Mouse (Mus musculus) neutrophil, adult 5-6 weeks (primary cell): ENCODE data around the gene Hsd3b4. TPM values are rescaled to one million over a fixed set of nuclear protein-coding genes. Genes with fewer than 3 reads are reported as not detected.

Experiments
- total RNA-seq: library from RNA; stranded (forward); fragments of 200-1000 nt; gene quantifications from 2 replicates; pipeline ENCODE4 v1.2.3, GENCODE M21; 2017

The Hsd3b4 gene
- total RNA-seq, 1 experiment from 2014 or later, result not detected

Other genes starting within 250 kb of the Hsd3b4 start
- gene Hmgcs2, start 230.1 kb downstream of the Hsd3b4 start, total RNA-seq, result not detected in 2 replicates
- 42.2 and 71.1 TPM in 2 replicates for gene Phgdh, start 170.5 kb downstream of the Hsd3b4 start, total RNA-seq
- 0.12 TPM in 1 of 2 replicates, not detected in the other for gene Zfp697, start 128.1 kb downstream of the Hsd3b4 start, total RNA-seq
- gene Gm4450, start 53.4 kb downstream of the Hsd3b4 start, total RNA-seq, result not detected in 2 replicates
- not detected in 2 replicates for gene Gm10681, start 78.3 kb upstream of the Hsd3b4 start, total RNA-seq
- not detected in 2 replicates for gene Hsd3b5, start 119.7 kb upstream of the Hsd3b4 start, total RNA-seq
- 0.12 TPM in 2 replicates for gene Hsd3b2, start 214.0 kb upstream of the Hsd3b4 start, total RNA-seq